Mouse (Mus musculus) CD4-positive, CD25-positive, alpha-beta regulatory T cell, adult 4 months (primary cell): ENCODE data around the gene Tsacc. TPM values are rescaled to one million over a fixed set of nuclear protein-coding genes. Genes with fewer than 3 reads are reported as not detected.
"Not testable (repeated sequence)": the region's sequence is repeated elsewhere in the genome, so short reads cannot be mapped to it uniquely, and the experiment has no call there.

ENCODE experiments used
- ATAC-seq: one replicate; pipeline ENCODE4 v1.8.0; 2017
- polyA plus RNA-seq, 2 experiments: library from polyadenylated mRNA; unstranded; fragments of 100-300 nt; shearing (Covaris generic); gene quantifications; one replicate each; pipeline ENCODE4 v1.2.1; 2017

Gene Tsacc
- 1 to 10 TPM; 5.8 to 7.7 TPM for polyA plus RNA-seq

DNA sequence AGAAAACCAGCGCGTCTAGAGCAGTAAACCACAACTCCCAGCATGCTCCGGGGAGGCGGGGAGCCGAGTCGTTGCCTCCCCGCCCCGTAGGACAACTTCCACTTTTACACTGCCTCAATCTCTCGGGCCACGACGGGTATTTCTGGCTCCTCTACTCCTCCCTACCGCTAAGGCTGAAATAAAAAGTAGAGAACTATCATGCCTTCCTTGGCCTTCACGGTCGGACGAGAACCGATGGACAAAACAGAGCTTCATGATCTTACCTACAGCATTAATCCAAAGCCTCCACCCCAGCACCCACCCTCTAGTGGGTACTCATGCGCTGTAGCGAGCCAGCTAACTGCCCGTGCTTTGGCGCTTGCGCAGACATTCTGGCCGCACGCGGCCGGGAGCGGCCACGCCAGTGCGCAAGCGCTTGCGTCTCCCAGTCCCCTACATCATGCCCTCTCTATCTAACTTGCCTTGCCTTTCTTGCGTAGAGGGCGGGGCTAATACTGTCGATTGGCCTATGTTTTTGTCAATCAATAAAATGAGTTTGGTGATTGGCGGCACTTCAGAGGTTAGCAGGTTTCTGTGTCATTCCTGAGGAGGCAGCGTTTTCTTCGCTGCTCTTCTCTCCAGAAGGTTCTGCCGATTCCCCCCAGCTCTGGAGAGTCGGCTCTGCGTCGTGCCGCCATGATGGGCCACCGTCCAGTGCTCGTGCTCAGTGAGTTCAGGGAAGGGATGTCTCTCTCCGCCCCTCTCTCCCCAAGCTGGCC lies at the start of gene Tsacc, which contains the start of gene Cct3:
TSS of gene Tsacc (minus strand) at position 439 of the 758 bp plus-strand sequence.
TSS of gene Cct3 (plus strand) at position 556 of the 758 bp plus-strand sequence.
- ATAC-seq, result peak; percentile 90

DNA sequence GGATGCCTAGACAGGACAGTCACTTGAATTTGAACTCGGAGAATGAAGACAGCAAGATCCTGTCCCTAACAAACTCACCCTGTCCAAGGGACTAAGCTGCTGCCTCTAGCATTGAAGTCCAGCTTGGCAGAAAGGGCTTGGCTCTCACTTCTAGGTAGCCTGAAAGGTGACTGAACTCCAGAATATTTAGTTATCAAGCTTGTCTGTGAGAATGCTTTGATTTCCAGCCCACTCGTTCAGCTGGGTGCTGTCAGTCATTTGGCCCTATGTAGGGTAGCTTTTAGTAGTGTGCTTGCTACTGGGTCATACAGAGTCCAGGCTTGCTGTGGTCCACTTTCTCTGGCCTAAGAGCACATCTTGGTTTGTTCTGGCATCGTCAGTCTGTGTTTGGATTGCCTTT lies 42.2 kb upstream of the Tsacc start:
- ATAC-seq, result no peak

DNA sequence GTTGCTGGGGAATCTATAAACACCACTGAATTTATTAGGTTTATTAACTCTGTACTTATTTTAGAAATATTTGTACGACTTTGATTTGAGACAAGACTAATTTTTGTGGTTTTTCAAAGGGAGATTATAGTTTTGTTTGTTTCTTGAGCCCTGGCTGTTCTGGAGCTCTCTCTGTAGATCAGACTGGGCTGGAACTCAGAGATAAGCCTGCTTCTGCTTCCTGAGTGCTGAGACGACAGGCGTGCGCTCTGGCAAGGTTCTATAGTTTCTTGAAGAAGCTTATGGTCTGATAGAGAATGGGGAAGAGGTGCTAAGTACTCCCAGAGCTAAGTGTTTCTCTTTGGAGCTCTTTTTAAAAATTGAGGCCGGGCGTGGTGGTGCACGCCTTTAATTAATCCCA lies 41.5 kb upstream of the Tsacc start:
- ATAC-seq, result no peak

DNA sequence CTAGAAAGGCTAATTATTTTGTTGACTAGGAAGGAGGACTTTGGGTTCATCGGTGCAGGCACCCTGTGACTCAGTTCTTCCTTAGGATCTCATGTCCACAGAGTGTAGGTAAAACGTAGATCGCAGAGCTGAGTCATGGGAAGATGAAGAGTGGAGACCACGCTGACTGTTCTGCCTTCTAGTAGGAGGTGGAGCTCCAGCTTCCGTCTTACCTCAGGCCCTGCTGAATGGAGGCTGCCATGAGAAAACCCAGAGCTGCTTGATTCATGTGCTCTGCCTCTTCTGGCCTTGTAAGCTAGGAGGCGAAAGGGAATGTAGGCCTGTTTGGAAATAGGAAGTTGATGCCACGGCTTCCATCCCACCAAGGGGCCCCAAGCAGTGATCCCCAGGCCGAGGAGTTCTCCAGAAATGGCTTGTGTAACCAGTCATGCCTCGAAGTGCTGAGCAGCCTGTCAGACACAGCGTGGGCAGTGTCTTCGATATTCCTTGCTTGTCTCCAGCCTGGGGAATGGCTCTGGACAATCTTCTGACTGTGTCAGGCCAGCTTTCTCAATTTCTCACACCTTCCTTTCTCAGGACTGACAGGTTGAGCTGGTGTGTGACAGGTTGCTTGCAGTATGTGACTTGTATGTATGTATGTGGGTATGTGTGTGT lies 40.7 kb upstream of the Tsacc start:
- peak; percentile 26 for ATAC-seq

DNA sequence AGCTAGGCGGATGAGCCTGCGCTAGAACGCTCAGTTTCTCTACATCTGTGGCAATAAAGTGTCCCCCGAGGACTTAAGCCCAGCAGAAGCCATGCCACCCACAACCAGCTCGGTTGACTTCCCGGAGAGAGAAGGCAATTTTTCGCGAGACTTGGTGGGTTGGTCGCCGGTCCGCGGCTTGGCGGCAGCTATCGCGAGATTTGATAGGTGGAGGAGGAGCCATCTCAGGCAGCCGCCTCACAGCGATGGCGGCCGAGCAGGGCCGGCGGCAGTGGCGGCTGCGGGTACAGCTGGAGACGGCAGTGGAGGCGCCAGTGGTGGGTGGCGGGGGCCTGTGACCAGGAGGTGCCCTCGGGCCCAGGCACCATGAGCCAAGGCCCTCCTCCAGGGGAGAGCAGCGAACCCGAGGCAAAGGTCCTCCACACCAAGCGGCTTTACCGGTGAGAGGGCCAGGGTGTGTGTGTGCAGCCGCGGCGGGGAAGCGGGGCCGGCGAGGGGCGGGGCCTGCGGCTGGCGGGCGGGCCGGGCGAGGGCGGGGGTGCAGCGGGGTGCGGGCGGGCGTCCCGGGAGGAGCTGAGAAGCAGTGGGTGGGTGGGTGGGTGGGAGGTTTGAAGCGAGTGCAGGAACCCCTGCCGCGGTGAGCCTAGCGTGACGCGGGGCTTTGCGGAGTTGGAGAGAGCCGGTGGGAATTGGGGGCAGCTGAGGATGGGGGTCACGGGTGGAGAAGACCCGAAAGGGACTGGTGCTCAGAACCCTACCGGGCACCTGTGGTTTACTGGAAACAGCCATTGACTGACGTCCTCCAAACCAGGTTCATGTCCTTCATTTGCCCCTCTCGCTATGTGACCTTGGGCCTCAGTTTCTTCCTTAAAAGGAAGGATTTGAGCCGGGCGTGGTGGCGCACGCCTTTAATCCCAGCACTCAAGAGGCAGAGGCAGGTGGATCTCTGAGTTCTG lies 39.5 kb upstream of the Tsacc start, which contains the start of the genes Tmem79 and Smg5:
TSS of gene Tmem79 (minus strand) at position 91 of the 956 bp plus-strand sequence.
TSS of gene Smg5 (plus strand) at position 203 of the 956 bp plus-strand sequence.
- ATAC-seq, result peak; percentile 96

DNA sequence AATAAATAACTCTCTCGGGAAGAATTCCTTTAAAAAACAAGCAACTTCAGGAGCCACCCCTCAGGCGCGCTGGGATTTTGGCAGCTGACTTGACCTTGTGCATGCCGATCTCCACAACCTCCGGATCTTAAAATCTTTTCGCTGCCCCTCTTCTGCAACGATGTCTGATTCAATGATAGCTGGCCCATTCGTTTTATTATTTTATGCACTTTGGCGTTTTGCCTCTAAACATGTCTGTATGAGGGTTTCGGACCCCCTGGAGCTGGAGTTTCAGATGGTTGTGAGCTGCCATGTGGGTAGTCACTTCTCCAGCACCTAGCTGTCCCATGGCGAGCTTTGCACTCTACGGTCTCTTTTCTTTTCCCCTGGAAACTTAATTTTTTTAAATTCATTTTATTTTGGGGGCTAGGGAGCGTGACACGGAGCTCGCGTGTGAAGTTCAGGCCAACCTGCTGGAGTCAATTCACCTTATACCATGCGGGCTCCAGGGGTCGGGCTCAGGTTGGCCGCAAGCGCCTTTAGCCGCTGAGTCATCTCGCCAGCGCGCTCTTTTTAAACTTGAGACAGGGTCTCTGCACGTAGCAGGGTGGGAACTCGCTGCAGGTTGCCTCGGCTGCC lies 38.7 kb upstream of the Tsacc start:
- peak; percentile 7 for ATAC-seq

DNA sequence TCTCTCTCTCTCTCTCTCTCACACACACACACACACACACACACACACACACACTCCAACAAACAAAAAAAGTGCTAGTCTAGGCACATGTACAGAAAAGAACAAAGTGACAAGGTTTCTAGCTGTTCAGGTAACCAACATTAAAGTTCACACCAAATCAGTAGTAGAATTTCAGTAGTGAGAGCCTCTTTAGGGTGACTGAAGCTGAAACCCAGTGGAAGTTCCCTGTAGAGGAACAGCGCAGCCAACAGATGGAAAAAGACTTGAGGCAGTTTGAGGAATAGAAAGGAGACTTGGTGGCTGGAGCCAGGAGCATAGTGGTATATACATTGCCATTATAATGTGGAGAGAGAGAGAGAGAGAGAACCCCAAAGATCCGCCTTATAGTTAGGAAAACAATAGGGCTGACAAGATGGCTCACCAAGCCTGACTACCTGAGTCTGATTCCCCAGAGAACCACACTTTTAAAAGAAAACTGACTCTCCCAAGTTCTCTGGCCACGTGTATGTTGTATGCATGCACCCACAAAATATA lies 38.2 kb upstream of the Tsacc start:
- no peak for ATAC-seq

DNA sequence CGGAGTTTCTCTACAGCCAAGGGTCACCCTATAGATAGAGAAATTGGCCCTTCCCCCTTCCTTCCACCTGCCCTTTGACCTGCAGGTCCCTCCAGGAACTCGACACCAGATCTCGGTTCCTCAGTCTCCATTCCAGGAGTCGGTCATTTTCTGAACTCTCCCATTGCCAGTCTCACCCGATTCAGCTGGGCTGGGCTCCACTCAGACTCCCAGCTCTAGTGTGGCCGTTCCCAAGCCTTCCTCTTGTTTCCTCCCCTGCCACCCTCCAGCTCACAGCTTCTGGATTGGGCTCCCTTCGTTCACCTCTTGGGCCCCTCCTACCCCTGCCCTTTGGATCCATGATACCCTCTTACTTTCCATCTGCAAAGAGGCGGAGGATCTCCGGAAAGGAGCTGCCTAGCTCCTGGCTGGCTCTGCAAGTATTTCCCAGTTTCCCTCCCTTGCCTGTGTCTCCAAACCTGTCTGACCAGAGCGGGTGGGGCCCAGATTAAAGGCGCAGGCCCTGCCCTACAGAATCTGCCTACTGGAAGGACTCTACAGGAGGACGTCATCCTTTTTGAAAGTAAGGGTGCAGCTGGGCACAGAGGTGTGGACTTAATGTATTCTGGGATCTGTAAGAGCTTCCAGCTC lies 37.3 kb upstream of the Tsacc start:
- ATAC-seq, result no peak

DNA sequence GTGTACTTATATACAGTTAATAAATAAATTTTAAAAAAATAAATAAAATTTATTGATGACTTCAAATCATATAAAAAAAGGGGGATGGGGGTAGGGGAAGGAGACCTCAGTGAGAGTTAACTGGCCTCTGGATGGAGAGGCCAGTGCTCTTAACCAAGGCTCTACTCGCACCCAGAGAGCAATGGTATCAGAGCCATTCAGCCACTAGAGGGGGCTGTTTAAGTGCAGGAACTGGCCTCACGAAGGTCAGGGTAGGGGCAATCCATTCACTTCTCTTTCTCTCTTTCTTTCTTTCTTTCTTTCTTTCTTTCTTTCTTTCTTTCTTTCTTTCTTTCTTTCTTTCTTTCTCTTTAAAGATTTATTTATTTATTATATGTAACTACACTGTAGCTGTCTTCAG lies 34.5 kb upstream of the Tsacc start:
- no peak for ATAC-seq

DNA sequence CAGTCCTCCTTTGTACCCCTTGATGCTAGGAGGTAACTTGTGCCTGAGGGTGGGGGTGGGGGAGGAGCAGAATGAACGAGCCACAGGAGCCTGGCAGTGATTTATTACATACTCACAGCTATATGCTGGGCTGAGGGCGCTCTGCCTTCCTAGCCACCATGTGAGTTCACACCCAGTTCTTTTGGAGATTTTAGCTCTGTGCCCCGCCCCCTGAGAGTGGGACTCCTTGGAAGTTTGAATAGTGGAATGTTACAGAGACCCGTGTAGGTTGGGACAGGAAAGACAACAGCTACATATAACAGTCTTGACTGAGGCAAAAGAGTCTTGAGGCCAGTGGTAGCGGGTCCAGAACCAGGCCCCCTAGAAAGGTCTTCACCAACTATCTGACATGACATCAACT lies 32.2 kb upstream of the Tsacc start:
- no peak for ATAC-seq

DNA sequence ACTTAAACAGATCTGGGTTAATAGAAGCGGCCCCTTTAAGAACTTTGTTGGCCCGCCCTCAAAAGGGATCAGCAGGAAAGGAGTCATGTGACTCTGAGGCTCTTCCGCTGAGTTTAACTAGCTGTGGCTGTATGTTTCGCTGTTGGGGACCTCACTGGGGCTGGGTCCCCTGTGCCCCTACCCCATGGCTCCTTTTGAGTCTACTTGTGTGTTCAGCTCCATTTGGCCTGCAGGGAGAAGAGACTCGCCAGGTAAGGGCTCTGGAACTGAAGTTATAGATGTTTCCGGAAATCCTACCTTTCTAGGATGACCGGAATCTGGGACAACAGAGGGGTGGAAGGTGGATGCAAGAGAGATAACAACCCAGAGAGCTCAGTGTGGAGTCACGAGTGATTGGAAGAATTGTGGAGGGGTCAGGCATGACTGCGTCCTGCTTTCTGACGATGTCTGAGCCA lies 28.2 kb upstream of the Tsacc start, which contains the start of gene Glmp:
TSS of gene Glmp (plus strand) at position 73 of the 455 bp plus-strand sequence.
- peak; percentile 98 for ATAC-seq

DNA sequence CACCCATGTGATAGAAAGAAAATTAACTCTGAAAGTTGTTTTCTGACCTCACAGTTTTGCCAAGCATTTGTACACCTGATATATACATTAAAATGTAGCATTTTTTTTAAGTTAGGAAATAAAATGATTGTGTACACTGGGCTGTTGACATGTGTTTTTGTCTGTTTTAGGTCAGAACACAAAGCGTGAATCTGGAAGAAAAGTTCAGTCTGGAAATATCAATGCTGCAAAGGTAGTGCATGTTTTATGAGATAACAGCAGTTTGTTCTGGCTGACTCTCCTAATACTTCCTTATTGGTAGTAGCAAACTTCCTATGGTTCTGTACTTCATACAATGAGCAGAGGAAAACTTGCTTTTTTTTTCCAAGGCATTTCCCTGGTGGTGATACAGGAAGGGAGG lies 2.4 kb upstream of the Tsacc start:
- no peak for ATAC-seq

DNA sequence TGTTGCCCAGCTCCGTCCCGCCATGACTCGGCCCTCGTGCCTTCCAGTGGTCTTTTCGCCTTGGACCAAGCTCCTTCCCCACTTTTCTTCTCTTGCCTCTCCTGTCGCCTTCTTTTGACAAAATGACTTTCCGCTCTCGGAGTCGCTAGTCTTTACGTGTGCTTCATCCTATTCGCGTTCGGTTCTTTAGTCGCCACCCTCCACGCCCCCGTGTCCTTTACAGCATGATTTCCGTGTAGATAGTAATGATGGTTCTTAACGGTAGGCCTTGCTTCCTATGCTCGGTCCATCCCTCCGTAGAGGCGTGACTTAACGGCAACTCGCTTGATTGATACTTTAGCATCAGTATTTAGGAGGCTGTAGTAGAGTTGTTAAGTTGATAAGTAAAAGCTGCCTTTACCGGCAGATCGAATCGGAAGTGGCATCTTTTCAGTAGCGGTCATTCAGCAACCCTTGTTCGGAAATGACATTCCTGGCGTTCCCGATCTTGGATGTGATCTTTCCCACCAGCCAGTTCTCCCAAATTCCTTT lies 587 bp upstream of the Tsacc start:
- peak; percentile 30 for ATAC-seq

DNA sequence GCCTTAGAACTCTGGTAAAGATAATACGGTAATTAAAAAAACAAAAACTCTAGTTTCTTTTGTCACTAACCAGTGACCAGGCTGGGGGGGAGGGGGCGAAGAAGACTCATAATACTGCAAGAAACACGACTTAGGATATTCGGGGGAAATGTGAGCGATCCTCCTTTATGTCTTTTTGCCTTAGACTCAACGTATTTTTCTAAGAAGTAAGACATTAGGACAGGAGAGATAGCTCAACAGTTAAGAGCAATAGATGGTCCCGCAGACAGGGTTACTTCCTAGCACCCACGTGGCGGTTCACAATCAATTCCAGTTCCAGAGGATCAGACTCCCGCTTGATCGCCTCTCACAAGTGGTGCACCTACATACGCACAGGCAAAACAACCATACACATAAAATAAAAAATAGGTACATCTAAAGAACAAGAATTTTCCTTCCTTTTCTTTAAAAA lies 664 bp downstream of the Tsacc start:
- no peak for ATAC-seq

DNA sequence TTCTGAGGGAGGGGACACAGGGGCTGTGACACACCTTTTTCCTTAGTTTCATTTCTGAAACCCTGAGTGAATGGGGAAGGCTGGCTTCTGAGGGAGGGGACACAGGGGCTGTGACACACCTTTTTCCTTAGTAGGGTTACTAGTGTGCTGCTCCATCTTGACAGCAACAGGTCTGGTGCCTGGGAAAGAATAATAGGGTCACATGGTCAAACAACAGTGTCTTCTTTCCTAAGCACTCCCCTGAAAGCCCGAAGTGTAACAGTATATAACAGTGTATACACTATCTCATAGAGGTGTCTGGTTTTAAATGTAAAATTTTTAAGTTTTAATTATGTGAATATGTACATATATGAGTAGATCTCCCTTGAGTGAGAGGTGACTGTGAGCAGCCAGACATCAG lies 1.5 kb downstream of the Tsacc start:
- ATAC-seq, result not testable (repeated sequence)

DNA sequence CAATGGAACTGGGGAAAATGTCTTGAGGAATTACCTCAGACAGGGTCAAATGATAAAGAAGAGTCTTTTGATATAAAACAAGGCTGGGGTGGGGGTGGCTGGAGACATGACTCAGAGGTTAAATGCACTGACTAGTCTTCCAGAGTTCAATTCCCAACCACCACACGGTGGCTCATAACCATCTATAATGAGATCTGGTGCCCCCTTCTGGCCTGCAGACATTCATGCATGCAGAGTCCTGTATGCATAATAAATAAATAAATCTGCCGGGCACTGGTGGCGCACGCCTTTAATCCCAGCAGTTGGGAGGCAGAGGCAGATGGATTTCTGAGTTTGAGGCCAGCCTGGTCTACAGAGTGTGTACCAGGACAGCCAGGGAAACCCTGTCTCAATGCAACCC lies 4.8 kb downstream of the Tsacc start:
- ATAC-seq, result no peak

DNA sequence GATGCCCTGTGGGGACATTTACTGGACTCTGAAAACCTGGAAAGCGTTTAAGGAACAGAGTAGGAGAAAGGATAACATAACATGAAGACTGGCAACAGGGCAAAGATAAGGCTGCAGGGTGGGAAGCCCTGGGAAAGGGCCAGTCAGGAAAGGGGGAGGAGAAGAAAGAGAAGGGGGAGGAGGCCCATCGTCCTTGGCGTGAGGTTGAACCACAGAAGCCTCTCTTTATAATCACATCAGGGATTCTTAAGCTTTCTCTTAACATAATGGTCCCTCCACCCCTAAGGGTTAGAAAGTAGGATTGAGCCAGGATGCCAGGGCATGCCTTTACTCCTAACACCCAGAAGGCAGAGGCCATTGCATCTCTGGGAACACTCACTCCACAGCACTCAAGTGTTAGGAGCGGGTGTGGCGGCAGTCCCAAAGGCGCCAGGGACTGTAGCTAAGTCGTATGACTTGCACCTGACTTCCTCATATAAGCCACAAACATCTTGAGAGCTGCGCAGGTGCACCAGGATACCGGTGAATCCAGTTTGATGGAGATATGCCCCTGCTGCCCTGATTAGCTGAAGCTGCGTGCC lies 8.6 kb downstream of the Tsacc start:
- ATAC-seq, result not testable (repeated sequence)

DNA sequence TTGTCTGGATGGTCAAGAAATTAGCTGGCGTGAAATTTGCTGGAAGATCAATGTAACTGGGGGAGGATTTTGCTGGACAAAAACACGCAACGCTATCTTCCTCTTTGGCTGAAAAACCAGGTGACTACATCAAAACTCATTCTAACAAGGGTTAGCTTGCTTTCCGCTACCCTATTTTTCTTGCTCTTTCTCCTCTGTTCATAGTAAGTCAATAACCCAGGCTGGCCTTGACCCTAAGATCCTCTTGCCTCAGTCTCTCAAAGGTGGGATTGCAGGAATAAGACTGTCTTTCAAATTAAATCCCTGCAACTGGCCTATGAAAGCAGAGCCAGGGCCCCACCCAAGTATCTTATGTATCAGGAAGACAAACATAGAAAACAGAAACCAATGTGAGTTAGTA lies 9.7 kb downstream of the Tsacc start, which contains the start of gene Gm38392:
TSS of gene Gm38392 (minus strand) at position 101 of the 400 bp plus-strand sequence.
- no peak for ATAC-seq

DNA sequence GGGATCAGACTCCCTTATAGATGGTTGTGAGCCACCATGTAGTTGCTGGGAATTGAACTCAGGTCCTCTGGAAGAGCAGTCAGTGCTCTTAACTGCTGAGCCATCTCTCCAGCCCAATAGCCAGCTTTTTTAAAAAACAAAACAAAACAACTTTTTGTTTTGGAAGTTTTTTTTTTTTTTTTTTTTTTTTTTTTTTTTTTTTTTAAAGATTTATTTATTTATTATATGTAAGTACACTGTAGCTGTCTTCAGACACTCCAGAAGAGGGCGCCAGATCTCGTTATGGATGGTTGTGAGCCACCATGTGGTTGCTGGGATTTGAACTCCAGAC lies 11.3 kb downstream of the Tsacc start:
- ATAC-seq, result not testable (repeated sequence)

DNA sequence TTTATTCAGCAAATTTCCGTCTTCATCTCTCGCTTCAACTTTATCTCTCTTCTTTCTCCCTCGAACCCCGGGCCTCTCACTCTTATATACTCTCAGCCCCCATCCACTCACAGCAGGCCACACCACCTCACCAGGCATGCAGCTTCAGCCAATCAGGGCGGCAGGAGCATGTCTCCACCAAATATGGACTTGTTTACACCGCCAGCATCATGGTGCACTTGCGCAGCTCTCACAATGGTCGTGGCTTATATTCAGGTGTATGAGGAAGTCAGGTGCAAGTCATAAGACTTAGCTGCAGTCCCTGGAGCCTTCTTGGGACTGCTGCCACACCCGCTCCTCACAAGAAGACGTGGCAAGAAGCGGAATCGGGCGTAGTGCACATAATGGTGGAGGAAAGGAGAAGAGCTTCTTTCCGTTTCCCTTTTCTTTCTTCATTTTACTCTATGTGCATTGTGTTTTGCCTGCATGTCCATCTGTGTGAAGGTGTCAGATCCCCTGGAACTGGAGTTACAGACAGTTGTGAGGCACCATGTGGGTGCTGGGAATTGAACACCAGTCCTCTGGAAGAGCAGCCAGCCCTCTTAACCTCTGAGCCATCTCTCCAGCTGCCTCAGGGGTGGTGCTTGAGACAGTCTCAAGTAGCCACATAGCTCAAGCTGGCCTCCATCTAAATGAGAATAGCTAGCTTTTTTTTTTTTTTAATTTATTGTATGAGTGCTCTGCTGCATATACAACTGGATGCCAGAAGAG lies 11.8 kb downstream of the Tsacc start:
- not testable (repeated sequence) for ATAC-seq
